Mouse (Mus musculus) adrenal gland, postnatal 36 days (tissue): ENCODE data around the gene Rufy3. TPM values are rescaled to one million over a fixed set of nuclear protein-coding genes. Genes with fewer than 3 reads are reported as not detected.
A peak's percentile ranks its signal among the peaks of the same experiment; 100 is the strongest.

Source experiments
- DNase-seq, 2 experiments: peaks; one replicate each; pipeline ENCODE4 v3.0.0; 2021; ENCODE audit warnings: mixed read lengths in 1 of 2
- total RNA-seq, 2 experiments: library from RNA; stranded (reverse); gene quantifications; 2 replicates each; pipeline ENCODE4 v1.2.3; 2021

The Rufy3 gene
- total RNA-seq, 2 experiments from 2014 or later: 22.2 to 30.7 TPM

- DNase-seq: no peak
Observed at GRCm38 (mm10) chr5:88629125-88629524, 64.3 kb downstream of the Rufy3 start.

GRCm38 (mm10) chr5:88629987-88630386, 65.1 kb downstream of the Rufy3 start:
- DNase-seq: no peak

GRCm38 (mm10) chr5:88630883-88631282, 66.0 kb downstream of the Rufy3 start:
- peak; percentile 78 to 80 for DNase-seq

GRCm38 (mm10) chr5:88631545-88631944, 66.7 kb downstream of the Rufy3 start:
- DNase-seq: no peak

- no peak for DNase-seq
Observed at GRCm38 (mm10) chr5:88632463-88632862, 67.6 kb downstream of the Rufy3 start.

GRCm38 (mm10) chr5:88634076-88634475, 69.2 kb downstream of the Rufy3 start:
- no peak for DNase-seq

GRCm38 (mm10) chr5:88642786-88643185, 77.9 kb downstream of the Rufy3 start:
- peak; percentile 62 to 73 for DNase-seq

GRCm38 (mm10) chr5:88643491-88643890, 78.7 kb downstream of the Rufy3 start:
- peak; percentile 84 to 90 for DNase-seq

GRCm38 (mm10) chr5:88644901-88645300, 80.1 kb downstream of the Rufy3 start:
- DNase-seq: no peak

- DNase-seq: no peak
Observed at GRCm38 (mm10) chr5:88645405-88645804, 80.6 kb downstream of the Rufy3 start.

GRCm38 (mm10) chr5:88649250-88650173, 84.7 kb downstream of the Rufy3 start:
- no peak for DNase-seq

- no peak for DNase-seq
Observed at GRCm38 (mm10) chr5:88652589-88652988, 87.7 kb downstream of the Rufy3 start.

- no peak for DNase-seq
Observed at GRCm38 (mm10) chr5:88657868-88658267, 93.0 kb downstream of the Rufy3 start.

GRCm38 (mm10) chr5:88663151-88663550, 98.3 kb downstream of the Rufy3 start:
- DNase-seq: no peak

GRCm38 (mm10) chr5:88663875-88664274, 99.0 kb downstream of the Rufy3 start:
- no peak for DNase-seq

- DNase-seq: peak; percentile 41 to 60
Observed at GRCm38 (mm10) chr5:88674703-88675442, 110.0 kb downstream of the Rufy3 start.

GRCm38 (mm10) chr5:88675443-88676387, 110.9 kb downstream of the Rufy3 start, which contains the start of gene Grsf1:
Gene Grsf1 (minus strand): TSS chr5:88676171.
- peak; percentile 96 to 98 for DNase-seq

GRCm38 (mm10) chr5:88678929-88679328, 114.1 kb downstream of the Rufy3 start:
- no peak for DNase-seq

GRCm38 (mm10) chr5:88679341-88679740, 114.5 kb downstream of the Rufy3 start:
- no peak for DNase-seq

- no peak for DNase-seq
Observed at GRCm38 (mm10) chr5:88680567-88680966, 115.7 kb downstream of the Rufy3 start.

- DNase-seq: no peak
Observed at GRCm38 (mm10) chr5:88683706-88684105, 118.9 kb downstream of the Rufy3 start.

GRCm38 (mm10) chr5:88684226-88684625, 119.4 kb downstream of the Rufy3 start:
- DNase-seq: no peak
